Mouse (Mus musculus) embryonic facial prominence, embryonic 15.5 days (tissue): ENCODE results near the gene Trappc3. TPM values are rescaled to one million over a fixed set of nuclear protein-coding genes. Genes with fewer than 3 reads are reported as not detected.

Source experiments
- ATAC-seq: fragments of 200-750 bp; cut with Nextera tagmentation; 2 replicates; pipeline ENCODE4 v1.8.0; 2017; ENCODE audit warnings: low read depth, moderate TSS enrichment; ENCODE audit not compliant: insufficient number of reproducible peaks, low FRiP score, low TSS enrichment
- H3K27ac ChIP-seq: fragments of 300-500 bp; sonication (generic); replicated peaks from 2 replicates; pipeline ENCODE4 v1.5.1; 2015; ENCODE audit warnings: mild to moderate bottlenecking, inconsistent platforms
- H3K27me3 ChIP-seq: fragments of 300-500 bp; sonication (generic); 2 replicates; pipeline ENCODE4 v1.6.1; 2015; ENCODE audit warnings: inconsistent platforms
- H3K36me3 ChIP-seq: fragments of 300-500 bp; sonication (generic); 2 replicates; pipeline ENCODE4 v1.6.1; 2015; ENCODE audit warnings: mild to moderate bottlenecking, inconsistent platforms
- H3K4me1 ChIP-seq: fragments of 300-500 bp; sonication (generic); 2 replicates; pipeline ENCODE4 v1.6.1; 2015; ENCODE audit warnings: inconsistent platforms
- H3K4me2 ChIP-seq: fragments of 300-500 bp; sonication (generic); replicated peaks from 2 replicates; pipeline ENCODE4 v1.6.1; 2015; ENCODE audit warnings: mild to moderate bottlenecking, inconsistent platforms
- H3K4me3 ChIP-seq: fragments of 300-500 bp; sonication (generic); replicated peaks from 2 replicates; pipeline ENCODE4 v1.5.1; 2015; ENCODE audit warnings: mild to moderate bottlenecking, inconsistent platforms
- H3K9ac ChIP-seq: fragments of 300-500 bp; sonication (generic); 2 replicates; pipeline ENCODE4 v1.6.1; 2015; ENCODE audit warnings: inconsistent platforms
- H3K9me3 ChIP-seq: fragments of 300-500 bp; sonication (generic); replicated peaks from 2 replicates; pipeline ENCODE4 v1.6.1; 2016; ENCODE audit warnings: inconsistent platforms
- WGBS: fragments of 180-500 bp; shearing (Covaris S2); methylation state at CpG from one replicate; pipeline ENCODE4 v1.1.7; 2015; 5-methylcytosine and 5-hydroxymethylcytosine counted together
- polyA plus RNA-seq: library from polyadenylated mRNA; unstranded; fragments of >200 nt; fragmentation: Nextera tagmentation; extraction: Ambion mirVana; gene quantifications from 2 replicates; pipeline ENCODE4 v1.2.1, GENCODE M21; 2015

Gene Trappc3
- polyA plus RNA-seq, 1 experiment from 2014 or later: 124 TPM

GRCm38 (mm10) chr4:126252411-126253237, 9.5 kb upstream of the Trappc3 start:
- Histone ChIP-seq H3K9ac (0 out of 2 replicates have a peak overlapping the region, but pooled peaks have one; percentile 4), H3K27ac (no peak overlapping the region; the same call in 1 of the 2 replicates), H3K4me1 (peaks cover 73% of the 10 kb centered on the region), H3K36me3 (0 out of 2 replicates have a peak, but pooled peaks cover 5% of the 10 kb centered on the region), H3K27me3 (no peaks in the 10 kb centered on the region), H3K4me2 (0 out of 2 replicates have a peak overlapping the region, but pooled peaks have one; percentile 2), H3K9me3 (no peaks in the 10 kb centered on the region), H3K4me3 (no peak overlapping the region)
- ATAC-seq: no peak
- 70% methylated on average over 17 of the region's 17 CpGs for WGBS

GRCm38 (mm10) chr4:126253637-126254272, 8.4 kb upstream of the Trappc3 start:
- Histone ChIP-seq H3K9ac (no peak overlapping the region; the same call in 1 of the 2 replicates), H3K4me3 (peak overlapping the region; percentile 95), H3K4me1 (peaks cover 69% of the 10 kb centered on the region), H3K27ac (0 out of 2 replicates have a peak overlapping the region, but pooled peaks have one; percentile 94), H3K36me3 (0 out of 2 replicates have a peak, but pooled peaks cover 5% of the 10 kb centered on the region), H3K9me3 (no peaks in the 10 kb centered on the region), H3K27me3 (no peaks in the 10 kb centered on the region), H3K4me2 (peak overlapping the region; percentile 88)
- WGBS: 66% methylated on average over 14 of the region's 14 CpGs
- ATAC-seq: no peak

- Histone ChIP-seq H3K9ac (peak overlapping the region; percentile 93), H3K36me3 (0 out of 2 replicates have a peak, but pooled peaks cover 5% of the 10 kb centered on the region), H3K27me3 (no peaks in the 10 kb centered on the region), H3K27ac (peak overlapping the region; percentile 94), H3K4me2 (peak overlapping the region; percentile 88), H3K9me3 (no peaks in the 10 kb centered on the region), H3K4me3 (peak overlapping the region; percentile 95), H3K4me1 (peaks cover 73% of the 10 kb centered on the region)
- no peak for ATAC-seq
- WGBS: 15% methylated on average over 9 of the region's 9 CpGs
These were observed 7.6 kb upstream of the Trappc3 start for GRCm38 (mm10) chr4:126254315-126255112.

GRCm38 (mm10) chr4:126255113-126256001, 6.8 kb upstream of the Trappc3 start:
- Histone ChIP-seq H3K36me3 (0 out of 2 replicates have a peak, but pooled peaks cover 5% of the 10 kb centered on the region), H3K27me3 (no peaks in the 10 kb centered on the region), H3K4me3 (peak overlapping the region; percentile 95), H3K9ac (peak overlapping the region; percentile 93), H3K4me2 (peak overlapping the region; percentile 88), H3K9me3 (no peaks in the 10 kb centered on the region), H3K4me1 (peaks cover 81% of the 10 kb centered on the region), H3K27ac (peak overlapping the region; percentile 94)
- under 1% methylated on average over 50 of the region's 50 CpGs for WGBS
- ATAC-seq: no peak

GRCm38 (mm10) chr4:126256131-126256791, 5.9 kb upstream of the Trappc3 start, which contains the start of gene Map7d1:
Map7d1 (minus strand) TSS chr4:126256343.
- H3K4me2 ChIP-seq: peak within 1 kb of the TSS; percentile 88
- H3K27me3 ChIP-seq: no peaks in the 10 kb centered on the region
- H3K4me1 ChIP-seq: peaks cover 81% of the 10 kb centered on the region
- H3K4me3 ChIP-seq: peak within 1 kb of the TSS; percentile 95
- no peaks in the 10 kb centered on the region for H3K36me3 ChIP-seq
- ATAC-seq: peak; percentile 85
- peak within 1 kb of the TSS; percentile 93 for H3K9ac ChIP-seq
- under 1% methylated on average over 59 of the region's 59 CpGs for WGBS
- no peaks in the 10 kb centered on the region for H3K9me3 ChIP-seq
- H3K27ac ChIP-seq: peak within 1 kb of the TSS; percentile 94

GRCm38 (mm10) chr4:126256967-126257881, 4.9 kb upstream of the Trappc3 start:
- H3K4me2 ChIP-seq: peak overlapping the region; percentile 88
- no peaks in the 10 kb centered on the region for H3K9me3 ChIP-seq
- H3K27me3 ChIP-seq: no peaks in the 10 kb centered on the region
- ATAC-seq: no peak
- H3K27ac ChIP-seq: peak overlapping the region; percentile 94
- 3% methylated on average over 26 of the region's 26 CpGs for WGBS
- H3K4me3 ChIP-seq: peak overlapping the region; percentile 95
- peak overlapping the region; percentile 93 for H3K9ac ChIP-seq
- peaks cover 78% of the 10 kb centered on the region for H3K4me1 ChIP-seq
- H3K36me3 ChIP-seq: no peaks in the 10 kb centered on the region

GRCm38 (mm10) chr4:126259063-126259462, 3.1 kb upstream of the Trappc3 start:
- Histone ChIP-seq H3K9me3 (no peaks in the 10 kb centered on the region), H3K27me3 (no peaks in the 10 kb centered on the region), H3K36me3 (no peaks in the 10 kb centered on the region), H3K4me2 (peak overlapping the region; percentile 37; the same call in 1 of the 2 replicates), H3K4me3 (no peak overlapping the region), H3K4me1 (peaks cover 71% of the 10 kb centered on the region), H3K9ac (no peak overlapping the region), H3K27ac (peak overlapping the region; percentile 90)
- ATAC-seq: no peak
- WGBS: 22% methylated on average over 3 of the region's 3 CpGs

GRCm38 (mm10) chr4:126259523-126260160, 2.5 kb upstream of the Trappc3 start:
- no peaks in the 10 kb centered on the region for H3K36me3 ChIP-seq
- no peaks in the 10 kb centered on the region for H3K27me3 ChIP-seq
- peak overlapping the region; percentile 37 for H3K4me2 ChIP-seq
- under 1% methylated on average over 15 of the region's 15 CpGs for WGBS
- 0 out of 2 replicates have a peak, but pooled peaks have one; percentile 17 for ATAC-seq
- no peaks in the 10 kb centered on the region for H3K9me3 ChIP-seq
- no peak overlapping the region for H3K9ac ChIP-seq
- H3K4me3 ChIP-seq: peak overlapping the region; percentile 7
- peak overlapping the region; percentile 90 for H3K27ac ChIP-seq
- H3K4me1 ChIP-seq: peaks cover 65% of the 10 kb centered on the region
